Mouse (Mus musculus): ENCODE measurements around the gene Tmprss9. TPM values are rescaled to one million over a fixed set of nuclear protein-coding genes. Genes with fewer than 3 reads are reported as not detected.

The Tmprss9 gene
- total and polyA plus RNA-seq, 2 experiments from 2014 or later, result 0.22 to 0.33 TPM

DNA sequence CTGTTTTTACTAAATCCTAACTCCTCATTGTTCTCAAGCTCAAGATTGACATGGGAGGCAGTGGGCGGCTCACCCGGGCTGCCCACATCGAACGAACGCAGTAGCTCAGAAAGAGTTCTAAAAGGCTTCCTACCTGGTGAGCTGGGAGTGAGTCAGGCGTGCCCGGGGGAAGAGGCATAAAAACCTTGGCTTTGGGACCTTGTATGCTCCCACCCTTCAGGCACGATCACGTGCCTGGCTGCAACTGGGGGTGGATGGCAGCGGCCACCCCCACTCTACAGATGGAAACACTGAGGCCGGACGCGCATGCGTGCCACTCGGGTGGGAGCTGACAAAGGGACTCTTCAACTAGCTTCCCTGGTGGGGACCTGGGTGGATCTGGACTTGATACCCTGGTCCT is 29.3 kb upstream of the Tmprss9 start:
- 84% methylated on average over 15 of the region's 15 CpGs for WGBS
- DNase-seq, result no peak
- Histone ChIP-seq H3K4me3 (ENCODE audit: low read depth, low read length) (no peak overlapping the region), H3K9me3 (ENCODE audit: low read length) (no peaks in the 10 kb centered on the region), H3K36me3 (ENCODE audit: insufficient read depth) (no peaks in the 10 kb centered on the region), H3K9ac (no peak overlapping the region), H3K27me3 (ENCODE audit: insufficient read depth, low read length) (no peaks in the 10 kb centered on the region), H3K4me2 (ENCODE audit: low read depth) (no peak overlapping the region), H3K4me1 (ENCODE audit: insufficient read depth) (0 out of 2 replicates have a peak, but pooled peaks cover 3% of the 10 kb centered on the region), H3K27ac (ENCODE audit: low read depth, low read length) (no peak overlapping the region)
- no peak for ATAC-seq
- no peak for TF ChIP-seq CTCF (IDR thresholded peaks at IDR 0.05; ENCODE audit: low read depth)

DNA sequence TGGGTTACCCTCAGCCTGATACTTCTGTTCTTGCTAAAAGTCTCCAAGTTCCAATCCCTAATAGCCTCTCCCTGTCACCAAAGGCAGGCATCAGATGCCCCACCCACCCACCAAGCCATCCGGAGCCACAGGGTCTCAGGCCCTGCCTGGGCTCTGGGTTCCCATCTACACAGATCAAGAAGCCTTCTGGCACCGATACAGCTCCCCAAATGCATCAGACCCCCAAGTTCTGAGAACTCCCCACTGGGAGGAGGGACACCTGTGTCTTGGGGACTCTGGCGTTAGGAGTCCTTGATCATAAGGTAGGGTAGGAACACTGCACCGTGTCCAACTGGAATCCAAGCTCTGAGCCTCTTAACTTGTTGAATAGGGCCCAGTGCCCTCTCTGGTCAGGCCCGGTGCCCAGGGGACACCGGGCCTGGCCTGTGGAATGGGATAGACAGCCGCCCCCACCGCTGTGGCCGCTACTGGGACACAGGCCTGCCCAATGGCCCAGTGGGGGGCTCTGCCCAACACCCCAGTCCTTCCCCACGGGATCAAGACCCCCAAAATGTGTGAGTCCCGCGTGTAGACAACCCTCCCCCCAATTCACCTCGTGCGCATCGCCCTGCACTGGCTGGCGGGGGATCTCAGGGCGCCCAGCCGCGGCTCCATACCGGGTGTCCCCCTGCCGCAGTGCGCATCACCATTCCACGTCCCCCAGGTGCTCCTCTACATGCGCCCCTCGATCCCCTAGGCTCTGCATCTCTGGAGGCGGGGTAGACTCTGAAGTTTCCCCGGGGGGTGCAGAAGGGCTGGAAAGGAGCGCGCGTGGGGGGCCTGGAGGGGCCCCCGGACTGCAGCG is 28.3 kb upstream of the Tmprss9 start:
- H3K9me3 ChIP-seq (ENCODE audit: low read length), result no peaks in the 10 kb centered on the region
- H3K27ac ChIP-seq (ENCODE audit: low read depth, low read length), result no peak overlapping the region
- H3K4me1 ChIP-seq (ENCODE audit: insufficient read depth), result 0 out of 2 replicates have a peak, but pooled peaks cover 3% of the 10 kb centered on the region
- H3K4me3 ChIP-seq (ENCODE audit: low read depth, low read length), result peak overlapping the region; percentile 67
- 8% methylated on average over 28 of the region's 32 CpGs for WGBS
- no peaks in the 10 kb centered on the region for H3K27me3 ChIP-seq (ENCODE audit: insufficient read depth, low read length)
- no peak for TF ChIP-seq CTCF (IDR thresholded peaks at IDR 0.05; ENCODE audit: low read depth)
- no peak for DNase-seq
- H3K9ac ChIP-seq, result peak overlapping the region; percentile 64
- peak overlapping the region; percentile 74 for H3K4me2 ChIP-seq (ENCODE audit: low read depth)
- no peaks in the 10 kb centered on the region for H3K36me3 ChIP-seq (ENCODE audit: insufficient read depth)
- ATAC-seq, result peak; percentile 53

DNA sequence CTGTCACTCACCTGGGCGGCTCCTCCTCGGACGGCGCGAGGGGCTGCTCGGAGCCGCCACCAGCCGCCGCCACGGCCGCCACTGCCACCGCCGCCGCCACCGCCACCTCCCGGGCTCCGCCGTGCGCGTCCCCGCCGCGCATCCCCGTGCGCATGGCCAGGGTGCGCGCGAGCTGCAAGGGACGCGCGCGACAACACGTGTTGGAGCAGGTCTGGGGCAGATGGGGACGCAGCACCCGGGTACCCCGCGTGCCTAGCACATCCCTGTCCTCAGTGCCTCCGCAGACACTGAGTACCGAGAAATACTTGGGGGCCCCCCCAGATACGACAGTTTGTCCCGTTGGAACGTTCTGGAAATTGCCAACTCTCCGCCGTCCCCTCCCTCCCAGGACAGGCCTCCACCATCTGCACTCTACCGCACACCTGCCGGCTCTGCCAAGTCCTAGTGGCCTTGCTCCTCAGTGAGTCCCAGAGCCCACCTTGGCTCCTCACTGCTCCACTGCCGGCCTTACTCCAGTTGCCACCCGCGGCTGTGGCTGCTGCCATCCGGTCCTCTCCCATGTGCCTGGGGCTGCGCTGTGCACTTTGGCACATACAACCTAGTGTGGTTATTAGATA is 27.6 kb upstream of the Tmprss9 start, which contains the start of gene Lingo3:
TSS of gene Lingo3 (minus strand) at position 109 of the 617 bp plus-strand sequence.
- Histone ChIP-seq H3K4me1 (ENCODE audit: insufficient read depth) (0 out of 2 replicates have a peak, but pooled peaks cover 3% of the 10 kb centered on the region), H3K27me3 (ENCODE audit: insufficient read depth, low read length) (no peaks in the 10 kb centered on the region), H3K36me3 (ENCODE audit: insufficient read depth) (0 out of 2 replicates have a peak, but pooled peaks cover under 1% of the 10 kb centered on the region), H3K4me2 (ENCODE audit: low read depth) (peak within 1 kb of the TSS; percentile 74), H3K9ac (peak within 1 kb of the TSS; percentile 64), H3K9me3 (ENCODE audit: low read length) (no peaks in the 10 kb centered on the region), H3K4me3 (ENCODE audit: low read depth, low read length) (peak within 1 kb of the TSS; percentile 67), H3K27ac (ENCODE audit: low read depth, low read length) (no peak within 1 kb of the TSS)
- no peak for TF ChIP-seq CTCF (IDR thresholded peaks at IDR 0.05; ENCODE audit: low read depth)
- 6% methylated on average over 40 of the region's 51 CpGs for WGBS
- peak; percentile 87 for DNase-seq
- ATAC-seq, result peak; percentile 86

GRCm38 (mm10) chr10:80845055-80845693 is 26.5 kb upstream of the Tmprss9 start:
- H3K27ac ChIP-seq (ENCODE audit: low read depth, low read length), result no peak overlapping the region
- no peak overlapping the region for H3K4me2 ChIP-seq (ENCODE audit: low read depth)
- no peaks in the 10 kb centered on the region for H3K27me3 ChIP-seq (ENCODE audit: insufficient read depth, low read length)
- H3K4me1 ChIP-seq (ENCODE audit: insufficient read depth), result 0 out of 2 replicates have a peak, but pooled peaks cover 3% of the 10 kb centered on the region
- TF ChIP-seq CTCF (IDR thresholded peaks at IDR 0.05; ENCODE audit: low read depth), result no peak
- no peaks in the 10 kb centered on the region for H3K9me3 ChIP-seq (ENCODE audit: low read length)
- DNase-seq (no peak), ATAC-seq (no peak)
- 56% methylated on average over 8 of the region's 8 CpGs for WGBS
- no peak overlapping the region for H3K9ac ChIP-seq
- peaks cover 9% of the 10 kb centered on the region; the same call in 1 of the 2 replicates for H3K36me3 ChIP-seq (ENCODE audit: insufficient read depth)
- H3K4me3 ChIP-seq (ENCODE audit: low read depth, low read length), result no peak overlapping the region

GRCm38 (mm10) chr10:80845732-80846131 is 25.9 kb upstream of the Tmprss9 start:
- WGBS, result 73% methylated on average over 12 of the region's 12 CpGs
- Histone ChIP-seq H3K27me3 (ENCODE audit: insufficient read depth, low read length) (no peaks in the 10 kb centered on the region), H3K4me2 (ENCODE audit: low read depth) (no peak overlapping the region), H3K4me3 (ENCODE audit: low read depth, low read length) (no peak overlapping the region), H3K4me1 (ENCODE audit: insufficient read depth) (0 out of 2 replicates have a peak, but pooled peaks cover 3% of the 10 kb centered on the region), H3K9ac (no peak overlapping the region), H3K27ac (ENCODE audit: low read depth, low read length) (no peak overlapping the region), H3K9me3 (ENCODE audit: low read length) (no peaks in the 10 kb centered on the region), H3K36me3 (ENCODE audit: insufficient read depth) (peaks cover 12% of the 10 kb centered on the region; the same call in 1 of the 2 replicates)
- no peak for TF ChIP-seq CTCF (IDR thresholded peaks at IDR 0.05; ENCODE audit: low read depth)
- DNase-seq (no peak), ATAC-seq (no peak)

GRCm38 (mm10) chr10:80848571-80848970 is 23.1 kb upstream of the Tmprss9 start:
- DNase-seq (no peak), ATAC-seq (no peak)
- peaks cover 34% of the 10 kb centered on the region for H3K36me3 ChIP-seq (ENCODE audit: insufficient read depth)
- H3K9me3 ChIP-seq (ENCODE audit: low read length), result no peaks in the 10 kb centered on the region
- H3K4me3 ChIP-seq (ENCODE audit: low read depth, low read length), result no peak overlapping the region
- TF ChIP-seq CTCF (IDR thresholded peaks at IDR 0.05; ENCODE audit: low read depth), result no peak
- no peaks in the 10 kb centered on the region for H3K27me3 ChIP-seq (ENCODE audit: insufficient read depth, low read length)
- H3K27ac ChIP-seq (ENCODE audit: low read depth, low read length), result no peak overlapping the region
- WGBS, result 12% methylated on average over 10 of the region's 10 CpGs
- no peak overlapping the region for H3K4me2 ChIP-seq (ENCODE audit: low read depth)
- H3K9ac ChIP-seq, result no peak overlapping the region
- H3K4me1 ChIP-seq (ENCODE audit: insufficient read depth), result no peaks in the 10 kb centered on the region
